Mouse (Mus musculus) CH12.LX (cell line): ENCODE measurements around the gene Snrpd2.

ENCODE experiments used
- BHLHE40 ChIP-seq: IDR thresholded peaks from 2 replicates; pipeline ENCODE4 v1.6.1; 2011; ENCODE audit warnings: mild to moderate bottlenecking, low read depth, low read length, improper control_type of control experiment
- CTCF ChIP-seq, 2 experiments: IDR thresholded peaks in 1 of 2; conservative IDR thresholded peaks in 1 of 2; 2 replicates each; pipeline ENCODE4 v1.5.1; 2011 to 2012; ENCODE audit warnings: low read depth in 2 of 2, low read length in 2 of 2, improper control_type of control experiment in 1 of 2, inconsistent platforms in 1 of 2, mild to moderate bottlenecking in 1 of 2, moderate library complexity in 1 of 2
- HCFC1 ChIP-seq: IDR thresholded peaks from 2 replicates; pipeline ENCODE4 v1.6.1; 2012; ENCODE audit warnings: low read depth, mild to moderate bottlenecking, inconsistent platforms, low read length, improper control_type of control experiment
- JUND ChIP-seq: conservative IDR thresholded peaks from 2 replicates; pipeline ENCODE4 v1.6.1; 2011; ENCODE audit warnings: low read depth, low read length, improper control_type of control experiment
- POLR2AphosphoS2 ChIP-seq: IDR thresholded peaks from 2 replicates; pipeline ENCODE4 v1.6.1; 2011; ENCODE audit warnings: low read depth, low read length, improper control_type of control experiment

- no peak for TF ChIP-seq JUND
- TF ChIP-seq CTCF (conservative IDR thresholded peaks at IDR 0.05 in 1 of 2, IDR thresholded peaks at IDR 0.05 in 1 of 2; ENCODE audit: low read depth in 2 of 2, low read length in 2 of 2) = no peak
- no peak for TF ChIP-seq HCFC1
- TF ChIP-seq BHLHE40 = no peak
- no peak for TF ChIP-seq POLR2AphosphoS2
These were observed 21.8 kb upstream of the Snrpd2 start for GRCm38 (mm10) chr7:19127744-19128143.
